Mouse (Mus musculus): Measurements from ENCODE around the gene Hdgfl3. TPM values are rescaled to one million over a fixed set of nuclear protein-coding genes. Genes with fewer than 3 reads are reported as not detected.

Gene Hdgfl3
- total RNA-seq, 2 experiments from 2014 or later: 124 to 126 TPM

DNA sequence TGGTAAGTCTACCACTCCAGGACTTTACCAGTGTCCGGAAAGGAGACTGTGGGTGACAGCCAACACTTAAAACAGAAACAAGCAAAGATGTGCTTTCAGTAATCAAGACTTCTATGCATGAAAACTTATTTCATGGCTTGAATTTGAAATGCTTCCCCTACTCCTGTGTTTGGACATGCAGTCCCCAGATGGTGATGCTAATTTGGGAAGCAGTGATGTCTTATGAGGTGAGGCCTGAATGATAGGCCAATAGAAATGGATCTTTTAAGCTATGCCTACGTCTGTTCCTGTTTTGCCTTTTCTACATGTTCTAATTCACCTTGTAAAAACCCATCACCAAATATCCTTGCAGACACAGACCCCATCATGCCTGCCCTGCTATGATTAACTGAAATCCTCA lies 29.3 kb downstream of the Hdgfl3 start:
- intact Hi-C loops (cut with DNase I): no loop called here
- no peak for DNase-seq

DNA sequence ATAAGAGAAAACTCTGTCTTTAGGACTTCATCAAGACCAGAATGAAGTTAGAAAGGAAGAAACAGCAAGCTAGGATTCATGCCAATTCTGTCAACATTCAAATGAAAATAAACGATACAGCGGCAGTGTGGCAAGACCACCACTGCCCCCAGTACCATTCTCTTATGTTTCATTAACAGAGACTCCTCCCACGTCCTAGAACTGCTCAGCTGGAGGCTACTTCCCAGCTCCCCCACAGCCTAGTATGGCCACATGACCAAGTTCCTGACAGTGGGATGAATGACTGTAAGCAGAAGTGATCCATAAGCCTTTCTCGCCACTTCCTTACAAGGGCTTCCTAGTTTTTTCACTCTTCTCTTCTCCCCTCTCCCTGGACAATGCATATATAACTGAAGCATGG lies 30.2 kb downstream of the Hdgfl3 start:
- intact Hi-C loops (cut with DNase I): no loop called here
- DNase-seq: no peak

GRCm38 (mm10) chr7:81899361-81899760 lies 34.9 kb downstream of the Hdgfl3 start:
- DNase-seq: no peak

GRCm38 (mm10) chr7:81885128-81885527 lies 49.1 kb downstream of the Hdgfl3 start:
- intact Hi-C loops (cut with DNase I): no loop called here
- DNase-seq: no peak

More at GRCm38 (mm10) chr7:81899361-81899760, 34.9 kb downstream of the Hdgfl3 start:
- intact Hi-C loops (cut with DNase I): no loop called here

DNA sequence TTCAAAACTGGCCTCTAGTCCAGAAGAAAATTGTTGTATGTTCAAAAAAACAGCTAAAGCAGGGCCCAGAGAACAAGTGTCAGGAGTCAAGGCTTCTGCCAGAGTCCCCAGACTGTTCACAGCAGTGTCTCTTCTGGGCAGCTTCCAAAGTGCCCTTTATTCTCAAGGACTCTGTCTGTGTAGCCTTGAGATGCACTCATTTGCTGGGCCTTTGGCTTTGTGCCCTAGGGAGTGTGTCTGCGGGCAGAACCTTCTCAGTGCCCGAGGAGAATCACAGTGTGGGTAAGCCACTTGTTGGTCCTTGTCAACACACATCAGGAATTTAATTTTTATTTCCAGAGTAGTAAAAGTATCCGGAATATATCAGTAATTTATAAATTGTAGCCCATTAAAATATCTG lies 52.7 kb downstream of the Hdgfl3 start:
- intact Hi-C loops (cut with DNase I): no loop called here
- DNase-seq: peak; percentile 49

DNA sequence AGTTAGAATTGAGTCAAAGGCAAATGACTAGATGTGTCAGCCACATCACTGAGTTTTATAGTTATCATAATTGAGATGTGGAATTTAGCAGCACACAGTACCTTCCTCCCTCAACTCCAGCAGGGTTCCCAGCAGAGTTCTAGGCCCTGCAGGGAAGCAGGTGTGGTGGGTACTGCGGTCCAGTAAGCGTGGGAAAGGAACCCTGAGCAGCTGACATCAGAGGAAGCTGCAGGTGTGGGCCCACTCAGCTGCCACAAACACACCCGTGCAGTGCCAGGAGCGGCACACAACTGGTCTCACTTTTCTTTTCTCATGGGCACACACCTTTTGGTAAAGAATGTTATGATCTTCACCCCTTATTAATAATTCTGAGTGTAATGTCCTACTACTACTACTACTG lies 53.5 kb downstream of the Hdgfl3 start:
- intact Hi-C loops (cut with DNase I): no loop called here
- DNase-seq: no peak

DNA sequence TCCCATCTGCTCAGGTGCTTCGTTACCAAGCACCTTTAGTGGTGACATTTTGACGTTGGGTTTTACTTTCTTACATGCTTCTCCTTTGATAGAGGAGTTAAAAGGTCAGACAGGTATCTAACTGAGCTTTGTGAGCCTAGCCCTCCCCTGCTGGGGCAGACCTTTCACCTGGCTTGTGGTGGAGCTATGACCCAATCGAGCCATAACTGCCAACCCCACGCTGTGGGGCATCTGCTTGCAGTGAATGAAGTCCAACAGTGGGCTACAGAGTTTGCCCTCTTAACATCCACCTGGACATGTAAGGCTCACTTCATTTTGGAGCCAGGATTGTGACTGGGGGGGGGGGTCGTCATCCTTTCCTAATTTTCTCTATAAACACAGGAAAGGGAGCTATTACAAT lies 54.0 kb downstream of the Hdgfl3 start:
- DNase-seq: no peak
- intact Hi-C loops (cut with DNase I): no loop called here

DNA sequence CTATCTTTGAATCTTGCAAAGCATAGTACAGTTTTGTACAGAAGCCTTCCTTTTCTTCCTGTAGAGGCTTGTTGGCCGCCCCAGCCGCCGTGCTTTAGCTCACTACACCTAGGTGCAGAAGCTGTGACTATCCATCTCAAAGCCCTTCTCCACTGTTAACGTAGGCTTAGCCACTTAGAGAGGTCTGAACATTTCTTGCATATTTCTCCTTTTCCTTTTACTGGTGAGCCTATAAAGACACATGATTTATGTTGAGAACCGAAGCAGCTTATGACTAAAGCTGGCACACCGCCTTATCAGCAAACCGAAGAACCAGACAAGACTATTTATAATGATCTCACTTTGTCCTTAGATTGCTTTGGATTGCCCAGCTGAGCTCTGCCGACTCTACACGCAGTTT lies 58.9 kb downstream of the Hdgfl3 start:
- DNase-seq: no peak
- intact Hi-C loops (cut with DNase I): no loop called here

DNA sequence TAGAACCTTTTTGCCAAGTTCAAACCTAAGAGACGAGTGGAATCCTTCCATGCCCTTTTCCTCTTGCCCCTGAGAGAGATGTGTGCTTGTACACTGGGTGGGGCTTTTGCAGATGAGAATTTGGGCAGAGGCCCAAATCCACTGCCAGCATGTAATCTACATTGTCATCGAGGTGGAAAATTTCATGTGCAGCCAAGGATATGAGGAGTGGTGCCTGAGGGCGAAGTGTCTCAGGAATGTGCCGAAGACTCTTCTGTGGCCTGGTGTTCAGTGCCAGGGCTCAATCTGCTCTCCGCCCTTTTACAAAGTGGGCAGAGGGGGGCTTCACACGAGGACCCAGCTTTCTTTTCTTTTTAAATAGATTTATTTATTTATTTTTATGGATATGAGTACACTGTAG lies 59.6 kb downstream of the Hdgfl3 start:
- intact Hi-C loops (cut with DNase I): no loop called here
- peak; percentile 61 for DNase-seq

GRCm38 (mm10) chr7:81873807-81874206 lies 60.5 kb downstream of the Hdgfl3 start:
- intact Hi-C loops (cut with DNase I): no loop called here

DNA sequence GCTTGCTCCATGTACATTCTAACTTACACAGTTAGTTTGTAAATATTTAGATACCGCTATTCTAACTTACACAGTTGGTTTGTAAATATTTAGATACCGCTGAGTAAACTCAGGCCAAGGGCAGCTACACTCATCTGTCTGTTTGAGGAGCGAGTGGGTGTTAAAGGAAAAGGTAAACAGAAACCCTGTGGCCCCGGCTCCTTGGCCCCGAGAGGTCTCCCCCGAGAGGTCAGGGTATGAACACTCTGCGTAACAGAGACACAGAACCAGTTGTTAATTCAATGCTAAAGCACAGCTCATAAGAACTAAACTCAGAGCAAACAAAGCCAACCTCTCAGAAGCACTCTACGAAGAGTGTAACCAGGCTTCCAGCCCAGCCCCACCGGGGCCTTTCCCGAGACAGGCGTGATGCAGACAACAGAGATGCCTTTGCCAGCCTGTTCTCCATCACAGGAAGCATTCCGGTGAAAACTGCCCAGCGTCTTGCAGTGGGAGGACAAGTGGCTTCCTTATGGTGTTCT lies 61.7 kb downstream of the Hdgfl3 start:
- DNase-seq: no peak
- intact Hi-C loops (cut with DNase I): no loop called here

More at GRCm38 (mm10) chr7:81873807-81874206, 60.5 kb downstream of the Hdgfl3 start:
- DNase-seq: no peak

DNA sequence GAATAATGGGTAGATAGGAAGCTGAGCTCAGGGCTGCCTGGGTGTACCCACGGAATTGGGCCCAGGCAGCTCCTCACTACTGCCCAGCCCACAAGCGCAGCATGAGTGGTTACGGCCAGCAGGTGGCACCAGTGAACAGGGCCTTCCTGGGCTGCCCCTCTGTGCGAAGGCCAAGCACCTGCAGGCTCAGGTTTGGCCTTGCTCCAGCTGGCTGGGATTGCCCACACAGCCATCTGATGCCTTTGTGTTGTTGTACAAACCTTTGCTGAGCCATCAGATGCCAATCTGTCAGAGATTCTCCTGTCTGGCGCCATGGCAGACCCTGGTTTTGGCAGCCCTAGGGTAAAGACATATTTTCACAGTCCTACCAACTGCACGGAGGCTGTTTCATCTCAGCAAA lies 66.1 kb downstream of the Hdgfl3 start:
- intact Hi-C loops (cut with DNase I): no loop called here
- peak; percentile 97 for DNase-seq

DNA sequence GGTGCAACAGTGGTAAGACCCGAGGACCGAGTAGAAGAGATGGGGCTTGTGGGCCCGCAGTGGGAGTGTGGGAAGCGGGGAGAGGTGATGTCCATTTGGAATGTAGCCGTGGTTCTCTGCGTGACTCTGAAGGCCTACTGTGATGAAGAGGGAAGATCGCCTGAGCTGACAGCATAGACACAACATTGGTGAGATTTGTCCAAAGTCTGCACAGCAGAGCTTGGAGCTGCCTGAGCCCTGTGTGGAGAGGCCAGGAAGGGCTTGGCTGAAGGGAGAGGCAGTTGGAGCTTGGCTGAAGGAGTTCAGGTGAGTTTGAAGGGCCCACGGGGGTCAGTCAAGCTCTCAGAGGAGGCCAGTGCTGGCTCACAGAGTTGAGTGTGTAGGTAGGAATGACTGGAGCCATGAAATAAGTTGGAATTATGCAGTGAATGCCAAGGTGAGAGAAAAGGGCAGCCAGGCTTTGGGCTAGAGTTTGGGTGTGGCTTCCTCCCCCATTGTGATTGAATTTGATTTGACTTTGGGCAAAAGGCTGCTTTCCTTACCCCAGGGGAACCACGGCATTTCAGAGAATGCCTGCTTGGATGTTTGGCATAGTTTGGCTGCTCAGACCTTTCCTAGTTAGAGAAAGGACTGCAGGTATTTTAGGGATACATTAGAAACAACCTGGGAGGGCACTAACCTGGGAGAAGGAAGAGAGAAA lies 66.9 kb downstream of the Hdgfl3 start:
- intact Hi-C loops (cut with DNase I): no loop called here
- no peak for DNase-seq

- no peak for DNase-seq
- intact Hi-C loops (cut with DNase I): no loop called here
Measured at GRCm38 (mm10) chr7:81865937-81866336, 68.3 kb downstream of the Hdgfl3 start.

GRCm38 (mm10) chr7:81864552-81864951 lies 69.7 kb downstream of the Hdgfl3 start:
- intact Hi-C loops (cut with DNase I): no loop called here
- no peak for DNase-seq

DNA sequence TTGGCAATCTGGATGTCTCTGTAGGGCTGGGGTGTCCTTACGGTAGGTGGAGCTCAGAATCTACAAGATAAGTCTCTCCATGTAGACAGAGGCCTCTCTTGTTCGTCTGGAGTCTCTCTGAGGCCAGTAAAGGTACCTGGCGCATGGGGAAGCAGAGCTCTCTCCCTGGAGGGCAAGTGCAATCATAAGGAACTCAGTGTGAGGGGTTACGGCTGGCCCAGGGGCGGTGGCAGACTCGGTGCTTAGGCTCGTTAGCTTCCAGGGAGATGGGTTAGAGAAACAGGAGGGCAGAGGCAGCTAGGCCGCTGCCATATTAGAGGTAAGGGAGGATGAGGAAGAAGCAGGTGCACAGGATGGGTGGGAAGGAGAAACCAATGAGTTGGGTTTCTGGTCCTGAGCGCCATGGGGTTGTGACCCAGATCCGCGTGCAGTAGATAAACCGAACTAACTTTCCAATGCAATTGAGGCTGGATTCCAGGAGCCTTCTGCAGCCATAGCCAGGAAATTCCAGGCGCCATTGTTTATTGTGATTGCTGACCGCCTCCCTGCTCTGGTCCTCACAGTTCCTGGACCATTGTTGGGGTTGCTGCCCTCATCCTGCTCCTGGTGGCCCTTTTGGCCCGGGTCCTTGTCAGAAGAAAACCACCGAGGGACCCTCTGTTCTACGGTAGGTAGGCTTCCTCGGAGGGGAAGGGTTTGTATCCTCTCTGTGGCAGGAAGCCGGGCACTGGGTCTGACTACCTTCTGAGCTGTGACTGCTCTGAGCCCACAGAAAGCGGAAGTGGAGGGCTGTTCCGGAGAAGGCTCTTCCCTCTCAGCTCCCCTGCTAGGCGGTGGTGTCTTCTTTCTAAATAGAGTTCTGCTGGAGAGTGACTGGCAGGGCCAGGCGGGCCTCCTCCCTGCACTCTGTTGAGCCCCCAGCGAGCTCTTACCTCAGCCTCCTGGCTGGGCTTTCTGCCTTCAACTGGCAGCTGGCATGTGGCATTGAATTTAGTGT lies 71.4 kb downstream of the Hdgfl3 start:
- DNase-seq: no peak
- intact Hi-C loops (cut with DNase I): no loop called here

DNA sequence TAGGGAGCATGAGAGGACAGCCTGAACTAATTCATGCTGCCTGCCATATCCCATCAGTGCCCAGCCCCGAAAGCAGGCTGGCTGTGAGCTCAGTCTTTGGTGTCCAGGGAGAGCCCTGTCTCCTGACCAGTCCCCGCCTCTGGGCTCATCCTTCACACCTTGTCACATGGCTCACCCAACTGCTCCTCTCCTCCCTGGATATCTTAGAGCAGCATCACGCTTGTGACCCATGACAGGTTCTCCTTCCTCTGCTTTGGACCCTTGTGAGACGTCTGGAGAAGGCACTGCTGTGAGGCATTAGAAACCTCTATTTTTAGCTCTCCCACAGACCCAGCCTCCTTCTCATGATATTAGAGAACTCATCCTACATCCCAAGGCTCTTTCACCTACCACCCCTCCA lies 72.4 kb downstream of the Hdgfl3 start:
- intact Hi-C loops (cut with DNase I): no loop called here
- no peak for DNase-seq

GRCm38 (mm10) chr7:81861461-81861860 lies 72.8 kb downstream of the Hdgfl3 start:
- no peak for DNase-seq
- intact Hi-C loops (cut with DNase I): no loop called here

DNA sequence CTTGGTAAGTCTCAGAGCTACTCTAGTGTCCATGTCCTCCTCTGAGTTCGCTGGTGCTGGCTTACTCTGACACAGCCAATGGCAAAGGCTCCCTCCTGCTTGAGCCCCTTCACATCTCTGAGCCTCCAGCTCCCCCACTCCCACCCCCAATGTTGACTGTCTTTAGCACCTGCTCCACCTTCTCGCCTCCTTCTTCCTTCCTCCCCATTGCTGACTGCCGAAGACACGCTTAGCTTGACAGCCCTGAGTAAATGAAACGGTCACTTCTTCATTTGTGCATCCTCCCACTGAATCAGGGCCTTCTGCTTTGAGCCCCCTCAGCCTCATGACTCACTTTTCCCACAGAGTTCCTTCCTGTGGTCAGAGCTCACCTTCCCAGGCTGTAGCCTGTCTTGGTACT lies 73.3 kb downstream of the Hdgfl3 start:
- no peak for DNase-seq
- intact Hi-C loops (cut with DNase I): no loop called here

GRCm38 (mm10) chr7:81860071-81860470 lies 74.2 kb downstream of the Hdgfl3 start:
- no peak for DNase-seq
- intact Hi-C loops (cut with DNase I): no loop called here

DNA sequence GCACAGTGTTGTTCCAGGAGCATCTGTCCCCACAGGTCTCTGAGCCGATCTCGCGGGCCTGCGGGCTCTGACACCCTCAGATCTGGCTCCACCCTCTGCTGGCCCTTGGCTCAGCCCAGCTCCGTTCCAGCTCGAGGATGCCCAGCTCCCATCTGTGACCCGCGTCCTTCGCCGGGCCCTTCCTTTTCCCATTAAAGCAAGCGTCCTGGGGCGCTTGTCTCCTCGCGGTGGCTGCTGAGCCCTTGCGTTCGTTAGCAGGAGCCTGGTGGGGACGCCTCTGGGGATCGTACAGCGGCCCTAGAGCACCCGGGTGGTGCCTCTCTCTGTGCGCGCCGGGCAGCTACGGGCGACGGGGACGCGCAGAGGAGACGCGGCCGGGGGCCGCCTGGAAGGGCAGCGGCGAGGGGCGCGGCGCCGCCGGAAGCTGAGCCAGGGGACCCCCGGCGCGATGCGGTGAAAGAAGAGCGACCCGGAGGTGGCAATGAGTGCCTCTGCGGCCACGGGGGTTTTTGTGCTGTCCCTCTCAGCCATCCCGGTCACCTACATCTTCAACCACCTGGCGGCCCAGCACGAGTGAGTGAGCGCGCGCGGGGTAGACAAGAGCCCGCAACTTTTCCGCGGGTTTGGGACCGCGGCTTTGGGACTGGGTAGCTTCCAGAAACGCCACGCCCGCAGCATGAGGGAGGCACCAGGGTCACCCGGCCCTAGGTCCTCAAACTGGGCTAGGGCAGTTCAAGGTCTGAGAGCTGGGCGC lies 75.1 kb downstream of the Hdgfl3 start, which contains the start of gene Tm6sf1:
TSS of gene Tm6sf1 (plus strand) at position 34 of the 754 bp plus-strand sequence.
- intact Hi-C loops (cut with DNase I): no loop called here
- DNase-seq: peak; percentile 53
